Mouse (Mus musculus) ovary, postnatal 14 days (tissue): ENCODE measurements around the gene Smim20.

Experiments
- DNase-seq: peaks from one replicate; pipeline ENCODE4 v3.0.0; 2022; ENCODE audit warnings: low spot score

Gene Smim20

GRCm38 (mm10) chr5:53307437-53307836, 40.6 kb downstream of the Smim20 start:
- DNase-seq = no peak

GRCm38 (mm10) chr5:53314404-53315167, 47.7 kb downstream of the Smim20 start:
- no peak for DNase-seq

- DNase-seq = no peak
Observed at GRCm38 (mm10) chr5:53315829-53316228, 48.9 kb downstream of the Smim20 start.

- DNase-seq = no peak
Observed at GRCm38 (mm10) chr5:53317396-53317795, 50.5 kb downstream of the Smim20 start.

- no peak for DNase-seq
Observed at GRCm38 (mm10) chr5:53317885-53318466, 51.1 kb downstream of the Smim20 start.

GRCm38 (mm10) chr5:53320331-53320730, 53.4 kb downstream of the Smim20 start:
- DNase-seq = no peak

- no peak for DNase-seq
Observed at GRCm38 (mm10) chr5:53321901-53322300, 55.0 kb downstream of the Smim20 start.

GRCm38 (mm10) chr5:53322471-53322870, 55.6 kb downstream of the Smim20 start:
- DNase-seq = no peak

GRCm38 (mm10) chr5:53323121-53323520, 56.2 kb downstream of the Smim20 start:
- no peak for DNase-seq

GRCm38 (mm10) chr5:53324256-53324655, 57.4 kb downstream of the Smim20 start:
- no peak for DNase-seq

- DNase-seq = no peak
Observed at GRCm38 (mm10) chr5:53324791-53325190, 57.9 kb downstream of the Smim20 start.

- peak; percentile 69 for DNase-seq
Observed at GRCm38 (mm10) chr5:53326023-53326422, 59.1 kb downstream of the Smim20 start.

GRCm38 (mm10) chr5:53326491-53326890, 59.6 kb downstream of the Smim20 start:
- DNase-seq = no peak
